Mouse (Mus musculus) hindbrain, embryonic 14.5 days (tissue): Measurements from ENCODE around the gene Rab4b. TPM values are rescaled to one million over a fixed set of nuclear protein-coding genes. Genes with fewer than 3 reads are reported as not detected.

Experiments used
- ATAC-seq: fragments of 200-750 bp; cut with Nextera tagmentation; 2 replicates; pipeline ENCODE4 v1.8.0; 2017; ENCODE audit warnings: moderate number of reproducible peaks, mild to moderate bottlenecking, moderate TSS enrichment, moderate library complexity; ENCODE audit not compliant: low FRiP score
- DNase-seq: peaks from one replicate; pipeline ENCODE4 v3.0.0-alpha.2; 2015; ENCODE audit warnings: low spot score
- H3K27ac ChIP-seq: fragments of 300-500 bp; sonication (generic); 2 replicates; pipeline ENCODE4 v1.5.1; 2014; ENCODE audit warnings: mild to moderate bottlenecking, moderate library complexity
- H3K27me3 ChIP-seq: fragments of 300-500 bp; sonication (generic); 2 replicates; pipeline ENCODE4 v1.6.1; 2014; ENCODE audit warnings: mild to moderate bottlenecking, low read length, mixed read lengths; ENCODE audit not compliant: control insufficient read depth, insufficient read depth
- H3K36me3 ChIP-seq: fragments of 300-500 bp; sonication (generic); replicated peaks from 2 replicates; pipeline ENCODE4 v1.6.1; 2014; ENCODE audit not compliant: control insufficient read depth, insufficient read depth
- H3K4me1 ChIP-seq: fragments of 300-500 bp; sonication (generic); replicated peaks from 2 replicates; pipeline ENCODE4 v1.6.1; 2014; ENCODE audit warnings: antibody characterized with exemption, low read length, mixed read lengths; ENCODE audit not compliant: control insufficient read depth, insufficient read depth
- H3K4me2 ChIP-seq: fragments of 300-500 bp; sonication (generic); replicated peaks from 2 replicates; pipeline ENCODE4 v1.6.1; 2014; ENCODE audit warnings: mild to moderate bottlenecking, moderate library complexity
- H3K4me3 ChIP-seq: fragments of 300-500 bp; sonication (generic); replicated peaks from 2 replicates; pipeline ENCODE4 v1.5.1; 2014; ENCODE audit warnings: mild to moderate bottlenecking, low read length
- H3K9ac ChIP-seq: fragments of 300-500 bp; sonication (generic); 2 replicates; pipeline ENCODE4 v1.6.1; 2014
- H3K9me3 ChIP-seq: fragments of 300-500 bp; sonication (generic); 2 replicates; pipeline ENCODE4 v1.6.1; 2016; ENCODE audit warnings: low read length; ENCODE audit not compliant: control insufficient read depth
- WGBS: fragments of 180-500 bp; shearing (Covaris S2); extraction: QIAGEN DNeasy Blood & Tissue Kit; methylation state at CpG from one replicate; pipeline ENCODE4 v1.1.7; 2014; 5-methylcytosine and 5-hydroxymethylcytosine counted together
- polyA plus RNA-seq: library from polyadenylated mRNA; unstranded; fragments of >200 nt; fragmentation: Nextera tagmentation; extraction: Ambion mirVana; gene quantifications from 2 replicates; pipeline ENCODE4 v1.2.1, GENCODE M21; 2014

Gene Rab4b
- polyA plus RNA-seq, 1 experiment from 2014 or later = 102 TPM

DNA sequence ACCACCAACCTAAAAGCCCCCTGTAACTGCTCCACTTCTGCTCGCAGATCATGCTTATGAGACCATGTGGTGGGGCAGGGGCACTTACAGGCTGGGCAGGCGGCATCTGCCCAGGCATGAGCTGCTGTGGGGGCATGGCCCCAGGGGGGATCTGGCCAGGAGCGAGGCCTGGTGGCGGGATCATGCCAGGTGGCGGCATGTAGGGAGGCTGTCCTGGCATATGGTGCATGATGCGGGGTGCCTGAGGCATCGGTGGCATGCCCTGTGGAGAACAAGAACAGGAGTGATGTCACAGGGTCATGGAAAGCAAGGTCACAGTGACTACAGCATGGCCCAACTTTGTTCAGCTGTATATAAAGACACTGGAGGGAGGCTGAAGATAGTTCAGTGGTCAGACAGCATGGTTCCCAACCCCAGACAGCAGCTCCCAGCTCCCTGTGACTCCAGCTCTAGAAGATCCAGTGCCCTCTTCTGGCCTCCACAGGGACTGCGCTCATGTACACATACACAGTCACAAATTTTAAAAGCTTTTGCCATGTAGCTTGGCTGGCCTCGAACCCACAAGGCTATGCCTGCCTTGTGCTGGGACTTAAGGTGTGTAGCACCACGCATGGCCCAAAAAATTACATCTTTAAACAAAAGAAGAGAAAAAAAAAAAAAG is 10.7 kb upstream of the Rab4b start:
- no peak overlapping the region for H3K4me3 ChIP-seq
- H3K9me3 ChIP-seq = no peaks in the 10 kb centered on the region
- H3K9ac ChIP-seq = no peak overlapping the region
- no peak overlapping the region for H3K4me2 ChIP-seq
- ATAC-seq (no peak; the same call in 1 of the 2 replicates), DNase-seq (no peak)
- 90% methylated on average over 10 of the region's 10 CpGs for WGBS
- no peaks in the 10 kb centered on the region for H3K27me3 ChIP-seq
- peaks cover 2% of the 10 kb centered on the region for H3K4me1 ChIP-seq
- no peak overlapping the region for H3K27ac ChIP-seq
- peaks cover 96% of the 10 kb centered on the region for H3K36me3 ChIP-seq

DNA sequence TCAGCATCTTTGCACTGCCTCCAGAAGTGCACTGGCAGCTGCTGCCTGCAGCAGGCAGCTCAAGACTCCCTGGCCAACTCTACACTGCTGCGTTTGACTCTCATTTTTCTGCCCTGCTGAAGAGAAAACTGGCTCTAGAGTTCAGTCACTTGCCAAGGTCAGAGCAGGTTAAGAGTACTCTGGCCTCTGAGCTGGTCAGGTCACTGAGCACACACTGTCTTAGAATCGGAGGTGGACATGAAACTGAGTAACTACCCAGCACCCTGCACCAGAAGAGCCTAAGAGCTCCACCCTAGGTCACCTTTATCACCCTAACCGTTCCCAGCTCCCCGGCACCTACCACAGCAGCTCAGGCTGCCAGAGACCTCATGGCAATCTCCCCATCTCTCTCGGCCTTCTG is 7.3 kb upstream of the Rab4b start:
- Histone ChIP-seq H3K9ac (no peak overlapping the region), H3K27me3 (no peaks in the 10 kb centered on the region), H3K9me3 (no peaks in the 10 kb centered on the region), H3K36me3 (peaks cover 82% of the 10 kb centered on the region), H3K4me2 (no peak overlapping the region), H3K27ac (no peak overlapping the region), H3K4me1 (no peaks in the 10 kb centered on the region), H3K4me3 (no peak overlapping the region)
- DNase-seq (no peak), ATAC-seq (no peak)
- WGBS = 89% methylated on average over 5 of the region's 5 CpGs

GRCm38 (mm10) chr7:27184964-27185363 is 6.3 kb upstream of the Rab4b start:
- WGBS = 87% methylated on average over 3 of the region's 3 CpGs
- H3K4me2 ChIP-seq = no peak overlapping the region
- H3K27ac ChIP-seq = no peak overlapping the region
- H3K9ac ChIP-seq = no peak overlapping the region
- H3K36me3 ChIP-seq = peaks cover 72% of the 10 kb centered on the region
- no peaks in the 10 kb centered on the region for H3K9me3 ChIP-seq
- no peak overlapping the region for H3K4me3 ChIP-seq
- H3K4me1 ChIP-seq = 0 out of 2 replicates have a peak, but pooled peaks cover 4% of the 10 kb centered on the region
- ATAC-seq = no peak
- no peaks in the 10 kb centered on the region for H3K27me3 ChIP-seq
- DNase-seq = no peak

GRCm38 (mm10) chr7:27182498-27182897 is 3.8 kb upstream of the Rab4b start:
- H3K27me3 ChIP-seq = no peaks in the 10 kb centered on the region
- H3K4me2 ChIP-seq = no peak overlapping the region
- DNase-seq = no peak
- no peaks in the 10 kb centered on the region for H3K9me3 ChIP-seq
- H3K4me3 ChIP-seq = no peak overlapping the region
- no peak for ATAC-seq
- H3K36me3 ChIP-seq = peaks cover 47% of the 10 kb centered on the region
- H3K9ac ChIP-seq = no peak overlapping the region
- H3K4me1 ChIP-seq = peaks cover 13% of the 10 kb centered on the region
- H3K27ac ChIP-seq = no peak overlapping the region
- WGBS = 65% methylated on average over 1 of the region's 1 CpGs

DNA sequence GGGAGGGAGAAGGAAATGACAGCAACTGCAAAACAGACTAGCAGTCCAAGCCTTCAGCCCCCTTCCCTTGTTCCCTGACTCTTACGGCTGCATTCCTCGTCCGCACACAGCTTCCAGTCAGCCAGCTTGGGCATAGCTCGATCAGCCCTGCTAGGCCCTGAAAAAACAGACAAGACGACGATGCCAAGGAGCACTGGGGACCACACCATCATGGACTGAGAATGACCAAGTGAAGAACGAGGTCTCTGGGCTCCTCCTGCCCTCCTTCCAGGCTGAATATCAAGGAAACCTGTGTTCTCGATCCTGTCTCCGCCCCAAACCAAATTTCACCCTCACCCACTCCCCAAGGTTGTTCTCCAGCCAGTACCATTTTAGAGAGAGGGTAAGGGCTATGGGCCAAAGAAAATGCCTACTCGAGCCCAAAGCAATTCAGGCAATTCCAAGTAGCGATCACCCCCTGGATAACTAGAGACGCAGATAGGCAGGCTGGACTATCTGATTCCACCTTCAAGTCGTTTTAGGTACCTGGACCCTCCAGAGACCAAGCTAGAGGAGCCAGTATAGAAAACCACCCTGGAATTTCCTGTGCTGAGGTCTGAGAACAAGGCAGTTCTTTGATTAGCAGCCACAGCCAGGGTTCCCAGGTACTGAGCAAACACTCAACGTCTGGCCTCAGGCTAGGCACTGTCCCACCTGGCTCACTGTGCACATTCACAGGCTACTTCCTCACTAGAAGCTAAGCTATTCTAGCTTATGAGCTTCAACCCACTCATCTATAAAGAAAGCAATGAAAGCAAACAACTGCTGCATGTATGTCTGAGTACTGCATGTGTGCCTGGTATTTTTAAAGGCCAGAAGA is 2.4 kb upstream of the Rab4b start, which contains the start of the genes Gm21983 and Mia:
Gene Gm21983, minus strand, starts transcription at position 250 of the 859 bp plus-strand sequence.
Gene Mia, minus strand, starts transcription at position 321 of the 859 bp plus-strand sequence.
- Histone ChIP-seq H3K27me3 (no peaks in the 10 kb centered on the region), H3K4me3 (0 out of 2 replicates have a peak within 1 kb of the TSS, but pooled peaks have one; percentile 2), H3K4me2 (peak within 1 kb of the TSS; percentile 49), H3K27ac (peak within 1 kb of the TSS; percentile 81), H3K36me3 (peaks cover 33% of the 10 kb centered on the region), H3K4me1 (peaks cover 13% of the 10 kb centered on the region), H3K9ac (0 out of 2 replicates have a peak within 1 kb of the TSS, but pooled peaks have one; percentile 16), H3K9me3 (no peaks in the 10 kb centered on the region)
- WGBS = 65% methylated on average over 14 of the region's 14 CpGs
- ATAC-seq = no peak
- no peak for DNase-seq

DNA sequence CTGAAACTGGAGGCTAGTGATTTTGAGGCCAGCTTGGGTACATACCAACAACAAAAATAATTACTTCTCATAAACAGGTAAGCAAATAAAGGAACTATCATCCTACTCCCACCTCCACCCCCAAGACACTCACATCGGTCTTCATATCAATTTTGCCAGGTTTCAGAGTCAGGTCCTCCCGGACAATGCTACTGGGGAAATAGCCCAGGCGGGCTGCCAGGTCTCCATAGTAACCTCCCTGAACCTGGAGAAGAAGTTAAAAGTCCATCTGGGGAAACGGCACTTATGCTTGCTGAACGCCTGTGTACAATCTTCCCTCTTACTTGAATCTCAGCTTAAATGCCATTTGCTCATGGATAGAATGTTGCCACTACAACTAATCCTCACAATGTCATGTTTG is 1.3 kb upstream of the Rab4b start:
- Histone ChIP-seq H3K4me1 (peaks cover 13% of the 10 kb centered on the region), H3K4me2 (peak overlapping the region; percentile 49)
- DNase-seq = peak; percentile 50

DNA sequence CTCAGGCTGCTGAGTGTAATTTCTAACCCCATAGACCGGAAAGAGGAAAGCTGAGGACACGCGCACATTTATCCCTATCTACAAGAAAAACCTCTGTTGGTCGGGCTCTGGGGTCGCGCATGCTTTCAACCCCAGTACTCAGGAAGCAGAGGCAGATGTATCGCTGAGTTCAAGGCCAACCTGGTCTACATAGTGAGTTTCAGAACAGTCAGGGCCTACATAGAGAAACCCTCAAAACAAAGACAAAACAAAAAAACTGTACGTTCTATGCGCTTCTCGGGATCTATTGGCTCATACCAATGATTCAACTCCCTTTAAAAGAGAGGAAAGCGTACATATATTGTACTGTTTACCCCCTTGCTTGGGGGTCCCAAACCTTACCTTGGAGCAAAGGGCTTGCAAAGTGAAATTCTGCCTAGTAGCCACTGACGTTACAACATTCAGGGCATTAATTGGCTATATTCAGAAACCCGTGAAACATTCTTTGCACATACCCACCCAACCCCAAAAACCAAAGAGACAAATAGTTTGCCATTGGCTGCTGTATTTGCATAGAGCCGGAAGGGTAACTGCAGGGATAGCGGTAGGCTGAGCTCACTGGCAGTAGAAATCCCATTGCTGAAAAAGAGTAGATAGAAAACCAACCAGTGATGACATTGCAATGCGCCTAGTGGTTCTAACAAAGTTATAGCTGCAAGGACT is 672 bp upstream of the Rab4b start:
- WGBS = 46% methylated on average over 16 of the region's 16 CpGs
- Histone ChIP-seq H3K27me3 (no peaks in the 10 kb centered on the region), H3K27ac (peak overlapping the region; percentile 81), H3K4me3 (peak overlapping the region; percentile 70), H3K36me3 (peaks cover 20% of the 10 kb centered on the region), H3K4me1 (peaks cover 13% of the 10 kb centered on the region), H3K9me3 (no peaks in the 10 kb centered on the region), H3K4me2 (peak overlapping the region; percentile 49), H3K9ac (peak overlapping the region; percentile 49)
- ATAC-seq (no peak), DNase-seq (no peak)

More for the DNA sequence above, 1.3 kb upstream of the Rab4b start:
- 33% methylated on average over 5 of the region's 5 CpGs for WGBS
- Histone ChIP-seq H3K9ac (no peak overlapping the region), H3K27me3 (no peaks in the 10 kb centered on the region), H3K9me3 (no peaks in the 10 kb centered on the region), H3K36me3 (peaks cover 23% of the 10 kb centered on the region), H3K4me3 (no peak overlapping the region), H3K27ac (peak overlapping the region; percentile 81)
- ATAC-seq = no peak

DNA sequence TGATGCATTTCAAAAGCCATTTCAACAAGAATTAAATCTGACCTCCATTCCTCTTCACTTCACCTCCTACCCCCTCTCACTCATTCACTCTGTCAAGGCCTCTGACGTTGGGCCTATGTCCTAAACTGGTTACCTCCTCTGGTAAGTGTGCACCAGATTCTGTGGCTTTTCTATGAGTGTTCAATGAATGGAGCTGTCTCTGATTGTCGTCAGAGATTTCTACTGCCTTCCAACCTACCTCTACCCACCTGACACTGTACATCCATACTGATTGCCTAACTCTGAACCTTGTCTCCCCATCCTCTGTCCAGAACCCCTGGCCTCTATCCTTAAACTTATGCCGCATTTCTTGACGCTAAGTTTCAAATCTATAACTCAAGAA is 763 bp downstream of the Rab4b start:
- Histone ChIP-seq H3K4me3 (peak overlapping the region; percentile 70), H3K4me1 (peaks cover 13% of the 10 kb centered on the region), H3K9me3 (no peaks in the 10 kb centered on the region), H3K27ac (peak overlapping the region; percentile 88), H3K27me3 (no peaks in the 10 kb centered on the region), H3K9ac (peak overlapping the region; percentile 58), H3K4me2 (peak overlapping the region; percentile 53), H3K36me3 (peaks cover 23% of the 10 kb centered on the region)
- 24% methylated on average over 4 of the region's 4 CpGs for WGBS
- peak; percentile 0; the same call in 1 of the 2 replicates for ATAC-seq
- DNase-seq = no peak

DNA sequence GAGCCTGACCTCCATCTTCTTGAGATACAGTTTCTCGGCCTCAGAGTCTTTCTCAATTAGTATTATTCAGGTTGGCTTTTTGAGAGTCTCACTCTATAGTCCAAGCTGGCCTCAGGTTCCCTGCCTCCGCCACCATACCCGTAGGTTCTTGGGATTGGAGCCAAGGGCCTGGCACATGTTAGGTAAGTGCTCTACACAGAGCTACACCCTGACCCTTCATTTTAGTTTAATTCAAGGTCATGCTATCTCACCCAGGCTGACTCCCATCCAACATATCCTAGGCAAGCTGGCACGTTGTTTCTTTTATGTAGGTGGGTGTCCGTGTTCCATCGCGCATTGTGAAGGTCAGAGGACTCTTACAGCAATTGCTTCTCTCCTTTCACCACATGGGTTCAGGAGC is 3.8 kb downstream of the Rab4b start:
- Histone ChIP-seq H3K4me3 (no peak overlapping the region), H3K4me1 (peaks cover 9% of the 10 kb centered on the region), H3K27ac (no peak overlapping the region), H3K9ac (no peak overlapping the region), H3K36me3 (peaks cover 46% of the 10 kb centered on the region), H3K27me3 (no peaks in the 10 kb centered on the region), H3K9me3 (no peaks in the 10 kb centered on the region), H3K4me2 (no peak overlapping the region)
- WGBS = 97% methylated on average over 7 of the region's 7 CpGs
- DNase-seq = no peak
- no peak for ATAC-seq
